Mouse (Mus musculus): ENCODE data around the gene Irx5.

Irx5 gene

DNA sequence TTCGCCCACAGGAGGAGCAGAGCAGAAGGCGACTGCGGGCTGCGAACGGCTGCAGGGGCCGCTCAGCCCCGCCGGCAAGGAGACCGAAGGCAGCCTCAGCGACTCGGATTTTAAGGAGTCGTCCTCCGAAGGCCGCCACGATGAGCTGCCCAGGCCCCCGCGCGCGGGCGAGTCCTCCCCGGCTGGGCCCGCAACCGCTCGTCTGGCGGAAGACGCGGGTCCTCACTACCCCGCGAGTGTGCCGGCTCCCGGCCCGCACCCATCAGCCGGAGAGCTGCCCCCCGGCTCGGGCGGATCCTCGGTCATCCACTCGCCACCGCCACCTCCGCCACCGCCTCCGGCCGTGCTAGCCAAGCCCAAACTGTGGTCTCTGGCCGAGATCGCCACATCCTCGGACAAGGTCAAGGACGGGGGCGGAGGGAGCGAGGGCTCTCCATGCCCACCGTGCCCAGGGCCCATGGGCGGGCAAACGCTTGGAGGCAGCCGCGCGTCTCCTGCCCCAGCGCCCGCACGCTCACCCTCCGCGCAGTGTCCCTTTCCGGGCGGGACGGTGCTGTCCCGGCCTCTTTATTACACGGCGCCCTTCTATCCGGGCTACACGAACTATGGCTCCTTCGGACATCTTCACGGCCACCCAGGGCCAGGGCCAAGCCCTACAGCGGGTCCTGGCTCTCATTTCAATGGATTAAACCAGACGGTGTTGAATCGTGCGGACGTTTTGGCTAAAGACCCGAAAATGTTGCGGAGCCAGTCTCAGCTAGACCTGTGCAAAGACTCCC, 2.8 kb downstream of the Irx5 start:
- DNase-seq, result peak; percentile 53 to 61

DNA sequence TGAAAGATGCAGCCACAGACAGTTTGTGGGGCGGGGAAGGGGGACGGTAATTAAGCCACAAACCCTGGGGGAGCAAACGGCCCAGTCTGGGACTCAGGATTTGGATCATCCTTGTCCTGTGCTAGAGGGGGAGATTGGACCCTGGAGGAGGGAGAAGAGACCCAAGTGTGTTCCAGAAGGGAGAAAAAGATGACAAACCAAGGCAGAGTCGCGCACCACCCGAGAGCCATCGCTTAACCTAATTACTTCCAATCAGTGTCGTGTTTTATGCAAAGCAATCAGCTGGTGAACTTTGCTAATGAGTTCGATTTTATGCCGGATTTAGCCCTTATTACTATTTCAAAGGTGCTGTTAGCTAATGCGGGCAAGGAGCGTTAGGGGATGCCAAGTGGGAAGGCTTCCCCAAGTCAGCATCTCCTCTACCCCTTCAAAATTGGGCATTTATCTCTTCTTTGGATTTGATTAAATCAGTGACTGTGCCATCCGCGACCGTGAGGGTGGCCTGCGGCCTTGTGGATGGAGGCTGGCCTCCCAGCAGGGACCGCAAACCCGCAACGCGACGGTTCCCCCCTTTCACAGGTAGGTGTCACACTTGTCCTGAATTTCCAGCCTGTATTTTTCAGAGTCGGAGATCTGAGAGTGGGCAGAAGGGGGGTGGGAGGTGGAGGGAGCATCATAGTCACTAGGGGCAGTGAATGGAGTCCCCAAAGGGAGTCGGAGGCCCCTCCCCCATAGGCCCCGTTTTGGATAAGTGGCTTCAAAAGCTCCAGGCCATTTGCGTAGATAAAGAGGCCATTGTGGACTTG, 4.3 kb downstream of the Irx5 start:
- peak; percentile 79 to 81 for DNase-seq

DNA sequence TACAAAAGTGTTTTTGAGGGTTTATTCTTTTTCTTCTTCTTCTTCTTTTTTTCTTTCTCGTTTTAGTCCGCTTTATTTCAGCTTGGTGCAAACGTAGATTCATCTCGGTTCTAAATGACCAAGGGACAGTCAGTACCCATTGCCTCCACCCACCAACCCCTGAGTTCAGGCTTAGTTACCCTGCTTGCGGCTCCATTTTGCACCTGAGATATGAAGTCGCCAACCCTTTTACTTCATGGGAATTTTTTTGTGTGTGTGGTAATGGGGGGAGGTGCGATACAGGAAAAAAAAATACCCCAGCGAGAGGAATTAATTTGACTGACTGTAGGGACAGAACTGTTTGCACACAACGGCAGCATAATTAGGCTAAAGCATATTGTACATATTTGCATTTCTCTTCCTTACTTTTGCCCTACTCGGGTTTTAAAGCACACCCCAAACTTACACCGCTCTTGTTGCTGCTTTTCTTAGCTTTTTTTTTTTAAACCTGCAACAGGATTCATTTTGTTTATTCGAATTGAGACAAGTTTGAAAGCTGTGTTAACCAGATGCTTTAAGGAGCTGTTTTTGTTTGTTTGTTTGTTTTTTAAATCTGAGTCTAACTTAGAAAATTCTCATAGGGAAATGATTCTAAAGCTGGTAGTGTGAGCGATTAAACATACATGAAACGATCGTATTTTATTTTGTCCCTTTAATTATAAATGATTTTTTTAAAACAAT, 5.1 kb downstream of the Irx5 start:
- DNase-seq, result no peak

DNA sequence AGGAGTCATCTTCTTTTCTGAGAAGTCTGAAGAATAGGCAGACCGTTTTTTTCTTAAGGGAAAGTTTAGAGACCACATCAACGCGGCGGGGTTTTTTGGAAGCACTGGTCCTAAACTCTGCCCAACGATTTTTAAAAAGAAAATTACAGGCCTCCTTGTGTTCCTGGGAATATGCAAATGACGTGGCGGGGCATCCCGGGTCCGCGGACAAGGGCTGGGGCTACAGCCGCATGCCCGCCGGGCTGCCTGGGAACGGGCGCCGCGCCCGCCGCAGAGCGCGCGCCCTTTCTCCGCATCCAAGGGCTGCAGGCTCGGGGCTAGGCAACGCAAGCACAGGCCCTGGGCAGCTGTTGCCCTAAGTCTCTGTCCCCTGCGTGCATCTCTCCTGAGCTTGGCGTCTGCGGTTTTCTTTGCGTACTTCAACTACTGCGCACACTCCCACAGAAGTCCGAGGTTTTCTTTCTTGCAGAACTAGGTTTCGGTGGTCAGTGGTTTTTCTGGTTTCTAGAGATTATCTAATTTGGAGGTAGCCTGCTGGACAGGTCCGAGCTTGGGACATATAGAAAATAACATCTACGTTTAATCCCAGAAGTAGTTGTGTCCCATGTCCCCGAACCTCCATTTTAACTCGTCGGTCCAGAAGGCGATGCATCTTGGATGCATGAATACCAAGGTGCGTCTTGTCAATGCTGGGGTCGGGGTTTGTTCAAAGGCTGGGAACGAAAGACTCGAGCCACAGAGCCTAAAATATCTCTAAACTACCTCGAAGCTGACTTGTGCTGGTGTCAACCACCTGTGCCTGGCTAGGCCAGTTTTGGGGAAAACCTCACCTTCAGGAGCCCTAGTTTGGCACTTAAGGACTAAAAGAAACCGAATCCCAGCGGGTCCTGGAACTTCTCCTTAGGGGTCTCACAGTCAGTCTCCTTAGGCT, 6.1 kb downstream of the Irx5 start:
- peak; percentile 42 to 54 for DNase-seq

DNA sequence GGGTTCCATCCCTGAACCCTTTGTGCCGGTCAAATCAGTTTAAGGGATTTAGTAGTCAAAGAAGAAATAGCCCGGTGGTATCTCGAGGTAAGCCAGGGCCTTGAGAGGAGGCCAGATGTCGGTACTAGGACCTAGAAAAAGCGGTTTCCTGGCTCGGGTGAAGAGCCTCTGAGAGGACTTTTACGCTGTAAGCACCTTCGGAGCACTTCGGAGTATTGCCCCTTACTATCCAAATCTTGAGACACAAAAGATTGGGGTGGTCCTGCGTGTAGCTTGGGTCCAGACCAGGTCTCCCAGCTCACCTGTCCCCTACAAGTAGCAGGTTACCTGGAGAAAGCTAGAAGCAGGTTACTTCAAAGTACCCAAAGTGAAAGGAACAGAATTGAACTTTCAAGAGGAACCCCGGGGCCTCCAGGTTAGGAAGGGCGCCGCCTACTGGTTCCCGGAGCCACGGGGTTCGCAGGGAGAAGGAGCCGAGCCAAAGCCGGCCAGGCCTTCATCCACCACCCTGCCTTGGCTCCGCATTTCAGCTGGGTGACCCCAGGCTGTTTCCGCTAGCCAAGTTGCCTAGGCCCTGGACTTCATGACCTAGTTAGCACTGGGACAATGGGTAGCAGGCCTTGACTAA, 6.8 kb downstream of the Irx5 start:
- DNase-seq, result peak; percentile 66 to 69

DNA sequence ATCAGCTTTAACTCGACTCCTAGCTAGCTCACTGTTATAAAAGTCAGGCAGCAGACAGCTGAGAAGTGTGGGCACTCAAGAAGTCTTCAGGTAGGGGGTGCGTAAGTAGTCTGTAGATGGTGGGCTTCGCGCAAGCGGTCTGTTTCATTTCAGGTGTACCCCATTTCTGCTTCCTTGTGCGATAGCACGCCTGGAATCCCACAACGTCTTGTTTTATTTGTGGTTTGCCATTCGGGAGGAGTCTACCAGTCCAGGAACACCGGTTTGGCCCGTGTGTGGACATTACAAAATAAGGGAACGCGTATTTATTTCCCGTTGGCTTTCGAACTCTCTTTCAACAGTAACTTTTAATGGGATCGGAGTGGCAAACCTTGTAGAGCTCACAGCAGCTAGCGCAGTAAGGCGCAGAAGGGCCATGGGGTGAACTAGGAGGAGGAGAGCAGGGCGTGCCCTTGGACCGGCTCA, 7.4 kb downstream of the Irx5 start:
- DNase-seq, result peak in 1 of 2 experiments; percentile 24

DNA sequence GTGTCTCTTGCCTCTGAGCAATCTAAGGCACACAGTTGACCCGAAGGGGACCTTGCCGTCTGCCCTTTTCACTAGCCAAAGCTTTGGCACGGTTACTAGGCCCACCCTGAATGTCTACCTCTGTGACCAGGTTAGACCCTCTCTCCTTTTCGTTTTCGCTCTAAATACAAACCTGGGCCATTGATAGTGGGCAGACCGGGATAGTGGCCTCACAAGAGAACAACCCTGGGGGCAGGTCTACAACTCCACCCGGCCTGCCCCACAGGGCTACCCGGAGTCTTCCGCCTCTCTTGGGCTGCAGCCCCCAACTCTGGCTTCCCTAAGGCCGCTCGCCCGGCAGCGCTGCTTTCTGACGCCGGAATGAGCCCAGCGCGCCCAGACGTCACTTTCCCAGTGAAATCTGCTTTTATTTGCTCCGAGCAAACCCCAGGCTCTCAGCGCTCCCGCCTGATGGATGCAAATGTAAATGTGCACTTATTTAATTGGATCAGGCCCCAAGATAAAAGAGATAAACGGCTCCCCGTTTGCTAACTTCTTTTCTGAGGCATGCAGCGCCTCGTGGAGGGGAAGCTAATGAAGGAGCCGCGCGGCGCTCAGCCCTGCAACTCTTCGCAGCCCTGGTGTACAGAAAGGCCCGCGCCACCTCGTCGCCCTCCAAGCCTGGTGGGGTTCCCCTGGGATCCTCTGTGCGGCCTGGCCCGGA, 8.0 kb downstream of the Irx5 start:
- peak; percentile 27 to 47 for DNase-seq

DNA sequence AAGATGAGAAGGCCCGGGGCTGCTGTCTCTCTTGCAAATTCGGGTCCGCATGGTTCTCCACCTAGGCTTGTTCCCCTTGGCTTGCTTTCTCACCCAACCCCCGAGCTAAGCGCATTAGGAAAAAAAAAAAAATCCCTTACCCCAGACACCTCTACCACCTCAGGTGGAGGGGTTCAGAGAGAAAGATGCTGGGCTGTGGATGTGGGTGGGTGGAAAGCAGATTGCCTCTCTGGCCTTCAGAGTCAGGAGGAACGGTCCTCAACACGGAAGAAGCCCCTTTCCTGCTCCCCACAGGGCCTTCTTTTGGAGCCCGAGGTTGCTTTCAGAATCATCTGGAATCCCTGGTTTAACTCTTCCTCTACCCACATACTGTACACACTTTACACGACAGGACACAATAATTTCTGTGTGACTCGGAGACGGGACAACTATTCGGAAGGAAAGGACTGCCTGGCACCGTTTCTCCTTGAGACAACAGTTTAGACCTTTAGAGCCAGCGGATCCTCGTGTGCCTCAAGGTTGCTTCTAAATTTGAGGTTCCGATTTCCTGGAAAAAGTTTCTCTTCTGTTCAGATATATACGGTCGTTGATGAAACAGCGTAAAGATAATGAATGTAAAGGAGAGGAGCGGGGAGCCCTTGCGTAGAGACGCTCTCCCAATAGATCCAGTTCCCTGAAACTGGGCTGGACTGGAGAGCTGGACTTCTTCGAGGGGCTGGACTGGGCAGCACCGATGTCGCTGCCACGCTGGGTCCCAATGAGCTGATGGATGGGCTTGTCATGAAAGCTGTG, 8.7 kb downstream of the Irx5 start:
- DNase-seq, result no peak

DNA sequence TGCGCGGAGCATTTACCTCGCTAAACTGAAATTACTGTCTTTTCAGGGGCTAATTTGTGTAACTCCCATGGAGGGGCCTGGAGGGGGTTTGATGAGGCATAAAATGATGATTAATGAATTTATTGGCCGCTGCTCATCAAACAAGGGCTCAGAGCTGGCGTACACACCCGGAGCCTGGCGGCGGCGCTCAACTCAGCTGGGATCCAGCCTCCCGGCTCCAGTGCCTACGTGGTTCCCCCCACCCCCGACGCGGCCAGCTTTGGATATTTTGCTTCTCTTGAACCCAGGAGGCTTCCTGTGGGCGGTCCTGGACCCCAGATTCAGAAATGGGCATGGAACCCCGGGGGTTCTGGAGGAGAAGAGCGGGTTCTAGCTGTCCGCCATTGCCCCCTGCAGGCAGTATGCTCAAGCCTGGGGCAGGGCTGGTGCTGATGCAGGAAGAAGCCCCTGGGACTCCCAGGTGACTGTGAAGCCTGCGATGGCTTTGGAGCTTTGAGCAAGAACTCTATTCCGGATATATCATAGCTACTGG, 9.4 kb downstream of the Irx5 start:
- DNase-seq, result peak; percentile 56 to 64

DNA sequence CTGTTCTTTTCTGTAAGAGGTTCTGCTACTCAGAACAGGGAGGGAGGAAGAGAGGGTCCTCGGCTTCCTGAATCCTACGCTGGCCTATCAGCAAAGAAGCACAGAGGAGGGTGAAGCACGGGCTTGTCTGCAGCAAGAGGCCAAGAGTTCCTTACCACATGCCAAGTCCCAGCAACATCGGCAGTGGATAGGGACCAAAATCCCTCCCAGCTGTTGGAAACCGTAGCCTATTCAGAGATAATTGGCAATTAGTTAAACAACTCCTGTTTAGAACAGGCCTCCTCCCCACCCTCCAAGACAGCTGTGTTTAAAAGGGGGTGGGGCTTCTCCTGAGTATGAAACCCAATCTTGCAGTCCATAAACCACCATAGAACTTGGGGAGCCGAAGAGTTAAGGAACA, 22.1 kb downstream of the Irx5 start:
- peak in 1 of 2 experiments; percentile 13 for DNase-seq

DNA sequence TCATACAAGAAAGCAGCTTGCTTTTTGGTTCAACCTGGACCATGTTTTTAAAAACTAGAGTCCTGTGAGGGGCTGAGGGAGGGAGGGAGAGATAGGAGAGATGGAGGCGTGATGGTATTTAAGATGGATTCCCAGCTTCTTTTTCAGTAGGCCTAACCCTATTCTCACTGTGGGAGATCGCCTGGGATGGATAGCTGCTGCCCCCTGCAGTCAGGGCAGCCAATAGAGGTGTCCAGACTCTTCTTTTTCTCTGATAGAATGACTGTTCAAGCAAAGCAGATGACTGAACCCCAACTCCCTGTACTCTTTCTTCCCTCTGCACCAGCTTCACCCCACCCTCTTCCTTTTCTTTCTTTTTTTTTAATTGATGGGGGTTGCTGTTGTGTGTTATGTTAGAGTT, 23.1 kb downstream of the Irx5 start:
- peak in 1 of 2 experiments; percentile 20 for DNase-seq

DNA sequence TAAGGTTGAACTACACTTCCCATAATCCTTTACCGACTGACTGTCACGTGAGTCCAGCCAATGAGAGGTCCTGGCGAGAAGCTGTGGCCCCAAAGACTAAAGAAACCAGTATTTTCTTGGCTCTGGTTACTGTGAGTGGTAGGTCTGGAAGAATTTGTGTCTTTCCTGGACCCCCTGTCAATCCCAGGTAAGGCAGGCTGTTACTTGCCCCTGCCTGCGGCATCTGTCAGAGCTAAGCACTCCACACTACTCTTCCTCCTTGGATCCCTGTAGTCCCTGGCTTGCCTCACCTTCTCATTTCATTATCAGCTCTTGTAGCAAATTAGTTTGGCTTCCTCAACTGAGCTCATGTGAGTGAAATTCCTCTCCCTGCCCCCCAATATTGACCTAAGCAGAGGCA, 30.5 kb downstream of the Irx5 start:
- no peak for DNase-seq

DNA sequence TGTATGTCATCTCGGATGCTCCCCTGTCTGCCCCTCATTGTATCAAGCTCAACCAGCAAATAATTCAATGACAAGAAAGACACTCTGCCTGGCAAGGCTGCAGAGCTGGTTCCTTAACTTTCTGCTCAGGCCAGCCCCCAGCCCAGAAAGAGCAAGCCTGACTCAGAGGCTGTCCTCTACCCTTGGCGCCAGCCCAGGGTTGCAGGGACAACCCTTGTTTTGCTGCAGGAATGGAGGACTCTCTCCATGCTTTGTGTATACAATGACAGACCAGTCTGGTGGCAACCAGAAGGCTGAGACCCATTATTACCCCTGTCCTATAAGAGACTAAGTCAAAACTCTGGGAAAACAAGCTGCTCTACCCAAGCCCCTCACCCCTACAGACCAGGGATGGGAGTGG, 46.8 kb downstream of the Irx5 start:
- no peak for DNase-seq

DNA sequence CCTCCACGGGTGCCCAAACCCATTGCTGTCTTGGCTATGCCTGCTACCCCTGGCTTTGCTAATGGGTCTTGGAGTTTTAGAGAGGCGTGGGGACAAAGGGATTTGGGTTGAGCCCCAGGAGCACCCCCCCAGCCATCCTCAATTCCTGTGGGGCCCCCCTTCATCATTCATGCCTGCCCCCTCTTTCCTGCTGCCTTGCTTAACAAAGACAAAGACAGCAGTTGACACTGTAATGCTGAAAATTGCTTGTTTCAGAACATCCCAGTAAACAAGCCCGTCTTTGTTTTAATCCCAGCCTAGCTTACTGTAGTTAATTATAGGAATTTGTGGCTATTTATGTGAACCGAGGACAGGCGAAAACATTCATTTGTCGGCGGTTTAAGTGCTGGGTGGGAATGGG, 50.7 kb downstream of the Irx5 start:
- DNase-seq, result no peak

DNA sequence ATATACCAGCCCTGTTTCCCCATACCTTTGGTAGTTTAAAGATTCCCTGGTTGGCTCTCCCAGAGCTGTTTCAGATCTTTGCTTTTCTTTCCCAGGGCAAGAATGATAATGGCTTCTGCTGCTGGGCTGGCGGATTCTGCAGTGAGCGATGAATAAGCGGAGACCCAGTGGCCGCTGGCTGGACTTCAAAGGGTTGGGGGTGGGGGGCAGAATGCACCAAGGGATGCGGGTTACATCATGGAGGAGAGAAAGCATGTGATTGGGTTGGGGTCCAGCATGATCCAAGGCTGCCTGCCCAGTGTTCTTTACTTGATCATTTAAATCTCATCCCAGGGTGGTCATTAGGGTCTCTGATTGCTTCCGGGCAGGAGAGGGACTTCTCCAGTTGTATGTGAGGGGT, 56.2 kb downstream of the Irx5 start:
- DNase-seq, result peak in 1 of 2 experiments; percentile 30

DNA sequence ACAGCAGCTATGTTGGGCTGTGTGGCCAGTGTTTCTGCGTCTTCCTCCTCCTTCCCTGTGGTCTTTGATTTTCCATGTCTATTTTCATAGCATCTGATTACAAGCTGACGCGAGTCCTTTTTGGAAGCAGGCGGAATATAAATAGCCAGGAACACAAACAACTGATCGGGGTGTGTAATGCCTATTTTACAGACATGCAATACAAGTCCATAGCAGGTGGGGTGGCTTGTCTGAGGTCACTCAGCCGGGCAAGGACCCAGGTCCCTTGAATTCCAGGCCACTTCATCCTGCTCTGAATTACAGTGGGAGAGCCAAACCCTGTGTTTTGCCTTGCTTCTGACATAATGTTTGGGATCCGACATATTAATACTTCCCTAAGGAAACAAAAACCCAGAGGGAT, 63.2 kb downstream of the Irx5 start:
- DNase-seq, result no peak

Data from cerebellum, postnatal 10 days (tissue).